Mouse (Mus musculus) MEL (cell line): ENCODE measurements around the gene Ptpn11. TPM values are rescaled to one million over a fixed set of nuclear protein-coding genes. Genes with fewer than 3 reads are reported as not detected.

Experiments
- DNase-seq: peaks from one replicate; pipeline ENCODE4 v3.0.0; 2011; ENCODE audit warnings: low read depth, low spot score
- H3K27ac ChIP-seq: 2 replicates; pipeline ENCODE4 v1.5.1; 2012; ENCODE audit warnings: low read depth, mild to moderate bottlenecking, control low read depth, low read length, moderate library complexity; ENCODE audit not compliant: control insufficient read depth
- H3K27me3 ChIP-seq, 2 experiments: fragments of 150-350 bp in 1 of 2; sonication (generic) in 1 of 2; 2 replicates each; pipeline ENCODE4 v1.6.1; 2012; ENCODE audit warnings: low read length in 2 of 2, mild to moderate bottlenecking in 2 of 2, improper control_type of control experiment in 1 of 2, moderate library complexity in 1 of 2; ENCODE audit not compliant: insufficient read depth in 2 of 2, control insufficient read depth in 1 of 2
- H3K36me3 ChIP-seq, 2 experiments: 2 replicates each; pipeline ENCODE4 v1.6.1; 2012 to 2014; ENCODE audit warnings: low read length in 2 of 2, improper control_type of control experiment in 1 of 2, inconsistent platforms in 1 of 2, mild to moderate bottlenecking in 1 of 2; ENCODE audit not compliant: insufficient read depth in 2 of 2, control insufficient read depth in 1 of 2
- H3K4me1 ChIP-seq, 2 experiments: fragments of 150-350 bp in 1 of 2; sonication (generic) in 1 of 2; 2 replicates each; pipeline ENCODE4 v1.6.1; 2012; ENCODE audit warnings: low read length in 2 of 2, improper control_type of control experiment in 1 of 2, mild to moderate bottlenecking in 1 of 2; ENCODE audit not compliant: insufficient read depth in 2 of 2, control insufficient read depth in 1 of 2
- H3K4me3 ChIP-seq, 2 experiments: fragments of 150-350 bp in 1 of 2; sonication (generic) in 1 of 2; 2 replicates each; pipeline ENCODE4 v1.5.1; 2012; ENCODE audit warnings: low read depth in 2 of 2, low read length in 2 of 2, mild to moderate bottlenecking in 2 of 2, moderate library complexity in 2 of 2, control low read depth in 1 of 2, improper control_type of control experiment in 1 of 2; ENCODE audit not compliant: control insufficient read depth in 1 of 2, insufficient read depth in 1 of 2
- H3K79me2 ChIP-seq: 2 replicates; pipeline ENCODE4 v1.6.1; 2012; ENCODE audit warnings: mild to moderate bottlenecking, low read length, moderate library complexity; ENCODE audit not compliant: control insufficient read depth, poor library complexity, insufficient read depth
- H3K9ac ChIP-seq: 2 replicates; pipeline ENCODE4 v1.6.1; 2012; ENCODE audit warnings: low read depth, mild to moderate bottlenecking, control low read depth, low read length, moderate library complexity; ENCODE audit not compliant: control insufficient read depth, poor library complexity, severe bottlenecking
- H3K9me3 ChIP-seq: fragments of 150-350 bp; sonication (generic); replicated peaks from 2 replicates; pipeline ENCODE4 v1.6.1; 2012; ENCODE audit warnings: mild to moderate bottlenecking, low read length, improper control_type of control experiment, moderate library complexity; ENCODE audit not compliant: insufficient read depth
- BHLHE40 ChIP-seq: IDR thresholded peaks from 2 replicates; pipeline ENCODE4 v1.6.1; 2012; ENCODE audit warnings: low read depth, mild to moderate bottlenecking, inconsistent platforms, low read length, improper control_type of control experiment, borderline replicate concordance
- CHD2 ChIP-seq: IDR thresholded peaks from 2 replicates; pipeline ENCODE4 v1.6.1; 2011; ENCODE audit warnings: low read length, improper control_type of control experiment
- CTCF ChIP-seq, 3 experiments: IDR thresholded peaks in 2 of 3; conservative IDR thresholded peaks in 1 of 3; 2 replicates each; pipeline ENCODE4 v1.5.1; 2011 to 2012; ENCODE audit warnings: low read length in 3 of 3, low read depth in 2 of 3, mild to moderate bottlenecking in 2 of 3, improper control_type of control experiment in 1 of 3, inconsistent platforms in 1 of 3, mixed read lengths in 1 of 3, moderate library complexity in 1 of 3; ENCODE audit not compliant: control insufficient read depth in 1 of 3, insufficient read depth in 1 of 3, poor library complexity in 1 of 3, severe bottlenecking in 1 of 3
- E2F4 ChIP-seq: IDR thresholded peaks from 2 replicates; pipeline ENCODE4 v1.6.1; 2011; ENCODE audit warnings: low read depth, low read length, improper control_type of control experiment, borderline replicate concordance
- EP300 ChIP-seq, 2 experiments: IDR thresholded peaks; 2 replicates each; pipeline ENCODE4 v1.6.1; 2011; ENCODE audit warnings: improper control_type of control experiment in 2 of 2, low read length in 2 of 2, low read depth in 1 of 2, mild to moderate bottlenecking in 1 of 2
- ETS1 ChIP-seq: IDR thresholded peaks from 2 replicates; pipeline ENCODE4 v1.6.1; 2012; ENCODE audit warnings: low read depth, mild to moderate bottlenecking, inconsistent platforms, low read length, improper control_type of control experiment, moderate library complexity
- MAX ChIP-seq: IDR thresholded peaks from 2 replicates; pipeline ENCODE4 v1.6.1; 2011; ENCODE audit warnings: low read length, improper control_type of control experiment
- MAZ ChIP-seq: IDR thresholded peaks from 2 replicates; pipeline ENCODE4 v1.6.1; 2012; ENCODE audit warnings: low read depth, mild to moderate bottlenecking, inconsistent platforms, low read length, improper control_type of control experiment
- MYB ChIP-seq: IDR thresholded peaks from 2 replicates; pipeline ENCODE4 v1.6.1; 2011; ENCODE audit warnings: mild to moderate bottlenecking, low read depth, low read length, improper control_type of control experiment
- SIN3A ChIP-seq: IDR thresholded peaks from 2 replicates; pipeline ENCODE4 v1.6.1; 2012; ENCODE audit warnings: low read length, improper control_type of control experiment, inconsistent platforms
- SMC3 ChIP-seq: IDR thresholded peaks from 2 replicates; pipeline ENCODE4 v1.6.1; 2011; ENCODE audit warnings: low read depth, low read length, improper control_type of control experiment
- TCF12 ChIP-seq: IDR thresholded peaks from 2 replicates; pipeline ENCODE4 v1.6.1; 2014; ENCODE audit warnings: low read depth, mild to moderate bottlenecking, inconsistent platforms, low read length, improper control_type of control experiment, moderate library complexity
- UBTF ChIP-seq: IDR thresholded peaks from 2 replicates; pipeline ENCODE4 v1.6.1; 2012; ENCODE audit warnings: low read depth, mild to moderate bottlenecking, inconsistent platforms, low read length, improper control_type of control experiment, moderate library complexity, borderline replicate concordance; ENCODE audit not compliant: insufficient read depth
- USF1 ChIP-seq: IDR thresholded peaks from 2 replicates; pipeline ENCODE4 v1.6.1; 2014; ENCODE audit warnings: low read depth, mild to moderate bottlenecking, inconsistent platforms, low read length, improper control_type of control experiment, moderate library complexity
- ZKSCAN1 ChIP-seq: IDR thresholded peaks from 2 replicates; pipeline ENCODE4 v1.6.1; 2012; ENCODE audit warnings: low read depth, mild to moderate bottlenecking, inconsistent platforms, low read length, improper control_type of control experiment, moderate library complexity
- ZMIZ1 ChIP-seq: IDR thresholded peaks from 2 replicates; pipeline ENCODE4 v1.6.1; 2012; ENCODE audit warnings: low read depth, mild to moderate bottlenecking, inconsistent platforms, low read length, improper control_type of control experiment, moderate library complexity
- ZNF384 ChIP-seq: IDR thresholded peaks from 2 replicates; pipeline ENCODE4 v1.6.1; 2012; ENCODE audit warnings: low read depth, mild to moderate bottlenecking, inconsistent platforms, low read length, improper control_type of control experiment
- polyA plus RNA-seq, 2 experiments: library from polyadenylated mRNA; stranded (reverse) in 1 of 2; unstranded in 1 of 2; fragments of >175 nt in 1 of 2; fragments of >200 nt in 1 of 2; gene quantifications; 2 replicates each; pipeline versions ENCODE4 v1.2.1 to v1.2.4; 2012; ENCODE audit warnings: low replicate concordance in 2 of 2, low read depth in 1 of 2; ENCODE audit not compliant: insufficient read length in 2 of 2, insufficient read depth in 1 of 2, missing spikeins in 1 of 2
- total RNA-seq: library from RNA; depleted of rRNA; stranded (reverse); fragments of 300-350 nt; gene quantifications from 2 replicates; pipeline ENCODE4 v1.2.3, GENCODE M21; 2012

Gene Ptpn11
- total and polyA plus RNA-seq, 3 experiments, result 43.6 to 55.0 (median 46.5) TPM

DNA sequence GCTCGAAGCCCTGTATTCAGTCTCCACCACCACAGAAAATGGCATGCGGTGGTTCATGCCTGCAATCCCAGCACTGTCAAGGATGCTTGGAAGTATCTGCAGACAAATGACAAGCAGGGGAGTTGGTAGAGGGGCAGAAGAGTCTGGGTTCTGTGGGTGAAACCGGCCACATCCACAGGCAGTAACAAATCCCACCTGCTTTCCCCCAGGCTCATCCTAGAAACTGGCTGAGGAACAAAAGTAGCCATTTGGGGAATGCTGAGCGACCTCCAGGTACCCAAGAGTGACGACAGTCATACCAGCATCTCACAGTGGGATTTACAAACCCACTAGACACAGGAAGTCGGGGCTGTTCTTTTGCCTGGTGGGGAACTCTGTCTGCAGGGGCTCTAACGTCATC lies 103.5 kb downstream of the Ptpn11 start:
- H3K4me1 ChIP-seq, result no peaks in the 10 kb centered on the region
- DNase-seq, result no peak
- no peaks in the 10 kb centered on the region for H3K9me3 ChIP-seq
- TF ChIP-seq USF1 (no peak), CHD2 (no peak), ETS1 (no peak), MAZ (no peak), SMC3 (no peak), CTCF (IDR thresholded peaks at IDR 0.05 in 2 of 3, conservative IDR thresholded peaks at IDR 0.05 in 1 of 3; ENCODE audit: control insufficient read depth in 1 of 3, insufficient read depth in 1 of 3, low read depth in 2 of 3, low read length in 3 of 3, poor library complexity in 1 of 3, severe bottlenecking in 1 of 3) (no peak), MYB (no peak)
- no peak overlapping the region for H3K9ac ChIP-seq
- no peaks in the 10 kb centered on the region for H3K36me3 ChIP-seq
- no peak overlapping the region for H3K27ac ChIP-seq
- no peaks in the 10 kb centered on the region for H3K79me2 ChIP-seq
- no peaks in the 10 kb centered on the region; a peak in 1 of 4 replicates for H3K27me3 ChIP-seq
- no peak overlapping the region for H3K4me3 ChIP-seq

DNA sequence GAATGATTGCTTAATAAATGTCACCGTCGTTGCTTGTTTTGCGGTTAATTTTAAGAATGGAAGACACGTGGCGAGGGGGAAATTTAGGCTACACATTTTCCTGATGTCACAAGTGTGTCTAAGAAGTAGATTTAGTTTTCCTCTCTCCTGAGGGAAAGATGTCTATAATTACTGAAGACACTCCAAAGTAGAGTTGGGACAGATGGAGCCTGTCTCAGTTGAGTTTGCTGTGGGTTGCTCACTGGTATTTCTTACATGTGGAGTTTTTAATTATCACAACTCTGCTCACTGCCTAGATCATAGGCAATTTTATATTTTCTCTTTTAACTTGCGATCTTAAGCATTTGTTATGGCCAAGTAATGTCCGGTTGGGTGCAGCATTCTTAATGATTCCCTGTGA lies 108.6 kb downstream of the Ptpn11 start:
- Histone ChIP-seq H3K4me1 (no peaks in the 10 kb centered on the region), H3K27ac (no peak overlapping the region), H3K9me3 (no peaks in the 10 kb centered on the region), H3K4me3 (no peak overlapping the region), H3K36me3 (no peaks in the 10 kb centered on the region), H3K79me2 (no peaks in the 10 kb centered on the region), H3K9ac (no peak overlapping the region), H3K27me3 (no peaks in the 10 kb centered on the region)
- no peak for DNase-seq
- TF ChIP-seq BHLHE40, result no peak
- TF ChIP-seq UBTF, result no peak
- no peak for TF ChIP-seq TCF12
- no peak for TF ChIP-seq EP300 (IDR thresholded peaks at IDR 0.05; ENCODE audit: low read depth in 1 of 2, low read length in 2 of 2)
- TF ChIP-seq ZKSCAN1, result no peak
- TF ChIP-seq MAX, result no peak
- no peak for TF ChIP-seq SIN3A
- no peak for TF ChIP-seq ZNF384
- TF ChIP-seq ZMIZ1, result no peak
- TF ChIP-seq CTCF (IDR thresholded peaks at IDR 0.05 in 2 of 3, conservative IDR thresholded peaks at IDR 0.05 in 1 of 3; ENCODE audit: control insufficient read depth in 1 of 3, insufficient read depth in 1 of 3, low read depth in 2 of 3, low read length in 3 of 3, poor library complexity in 1 of 3, severe bottlenecking in 1 of 3), result no peak
- TF ChIP-seq E2F4, result no peak
